Mouse (Mus musculus) thymus, adult 2 months (tissue): Measurements from ENCODE around the gene Rbm38.

ENCODE experiments used
- CTCF ChIP-seq: fragments of 200-500 bp; IDR thresholded peaks from 2 replicates; pipeline ENCODE4 v1.5.1; 2012; ENCODE audit warnings: mild to moderate bottlenecking, control low read depth, low read length, moderate library complexity, borderline replicate concordance; ENCODE audit not compliant: control insufficient read depth, poor library complexity, insufficient read depth; ENCODE audit errors: extremely low read depth
- POLR2A ChIP-seq: fragments of 200-500 bp; IDR thresholded peaks from 2 replicates; pipeline ENCODE4 v1.6.1; 2012; ENCODE audit warnings: mild to moderate bottlenecking, low read length, control low read depth, moderate library complexity; ENCODE audit not compliant: control insufficient read depth, poor library complexity, insufficient read depth; ENCODE audit errors: extremely low read depth

- TF ChIP-seq POLR2A = no peak
- no peak for TF ChIP-seq CTCF
Observed at GRCm38 (mm10) chr2:173042504-173043162, 22.3 kb downstream of the Rbm38 start.
